Mouse (Mus musculus) T-cell, adult 66 days (primary cell): ENCODE results near the gene Rragd. TPM values are rescaled to one million over a fixed set of nuclear protein-coding genes. Genes with fewer than 3 reads are reported as not detected.

Source experiments
- total RNA-seq, 2 experiments: library from RNA; stranded (reverse); gene quantifications; 3 replicates in 1 of 2; 4 replicates in 1 of 2; pipeline ENCODE4 v1.2.4; 2023

Gene Rragd
- 1 to 10 TPM; 4.8 to 5.7 TPM for total RNA-seq

DNA sequence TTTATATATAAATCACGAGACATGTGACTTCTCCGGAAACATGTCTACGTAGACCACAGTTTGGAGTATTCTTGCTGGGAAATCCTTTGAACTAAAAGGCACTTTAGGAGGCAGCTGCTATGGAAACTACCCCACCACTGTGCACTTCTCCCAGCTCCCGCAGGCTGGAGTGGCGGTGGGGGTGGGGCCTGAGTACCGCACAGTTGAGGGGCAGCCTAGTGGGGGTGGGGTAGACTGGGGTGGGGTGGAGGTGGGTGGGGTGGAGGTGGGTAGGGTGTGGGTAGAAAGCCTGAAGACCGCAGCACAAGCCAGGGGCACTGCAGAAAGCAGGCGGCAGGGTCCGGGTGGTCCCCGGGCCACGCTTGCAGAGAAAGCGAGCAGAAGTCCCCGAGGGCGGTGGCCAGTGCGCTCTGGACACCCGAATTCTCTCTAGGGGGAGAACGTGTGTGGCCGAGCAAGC lies at the start of gene Rragd:
Gene Rragd (plus strand): TSS at position 322 of the 460 bp plus-strand sequence.

DNA sequence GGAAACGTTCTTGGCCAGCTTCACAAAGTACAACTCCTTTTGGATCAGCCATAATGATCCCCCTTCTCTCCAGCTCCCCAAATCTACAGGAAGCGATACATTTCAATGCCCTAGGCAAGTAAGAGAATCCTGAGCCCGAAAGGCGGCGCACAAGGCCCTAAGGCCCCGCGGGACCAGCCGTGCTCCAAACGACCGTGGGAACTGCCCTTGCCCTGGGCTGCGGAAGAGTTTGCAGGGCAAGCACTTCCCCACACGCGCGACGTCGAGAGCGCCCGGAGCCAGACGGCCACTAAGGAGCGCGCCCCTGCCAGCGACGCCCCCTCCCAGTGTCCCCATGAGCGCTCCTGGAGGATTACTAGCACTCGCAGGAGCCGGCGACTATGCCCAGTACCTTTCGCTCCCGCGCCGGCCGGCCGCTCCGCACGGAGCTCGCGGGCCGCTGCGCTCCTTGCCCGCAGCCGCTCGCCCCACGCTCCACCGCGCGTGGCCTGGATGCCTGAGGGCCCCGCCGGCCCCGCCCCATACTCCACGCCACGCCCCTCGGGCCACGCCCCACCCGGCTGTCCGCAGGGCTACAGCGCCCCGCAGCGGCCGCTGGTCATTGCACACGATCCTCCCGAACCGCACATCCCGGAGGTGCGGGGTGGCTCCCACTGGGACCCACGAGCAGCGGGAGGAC lies 32.3 kb upstream of the Rragd start, which contains the start of gene Ankrd6:
Gene Ankrd6 (minus strand): TSS at position 486 of the 679 bp plus-strand sequence.

DNA sequence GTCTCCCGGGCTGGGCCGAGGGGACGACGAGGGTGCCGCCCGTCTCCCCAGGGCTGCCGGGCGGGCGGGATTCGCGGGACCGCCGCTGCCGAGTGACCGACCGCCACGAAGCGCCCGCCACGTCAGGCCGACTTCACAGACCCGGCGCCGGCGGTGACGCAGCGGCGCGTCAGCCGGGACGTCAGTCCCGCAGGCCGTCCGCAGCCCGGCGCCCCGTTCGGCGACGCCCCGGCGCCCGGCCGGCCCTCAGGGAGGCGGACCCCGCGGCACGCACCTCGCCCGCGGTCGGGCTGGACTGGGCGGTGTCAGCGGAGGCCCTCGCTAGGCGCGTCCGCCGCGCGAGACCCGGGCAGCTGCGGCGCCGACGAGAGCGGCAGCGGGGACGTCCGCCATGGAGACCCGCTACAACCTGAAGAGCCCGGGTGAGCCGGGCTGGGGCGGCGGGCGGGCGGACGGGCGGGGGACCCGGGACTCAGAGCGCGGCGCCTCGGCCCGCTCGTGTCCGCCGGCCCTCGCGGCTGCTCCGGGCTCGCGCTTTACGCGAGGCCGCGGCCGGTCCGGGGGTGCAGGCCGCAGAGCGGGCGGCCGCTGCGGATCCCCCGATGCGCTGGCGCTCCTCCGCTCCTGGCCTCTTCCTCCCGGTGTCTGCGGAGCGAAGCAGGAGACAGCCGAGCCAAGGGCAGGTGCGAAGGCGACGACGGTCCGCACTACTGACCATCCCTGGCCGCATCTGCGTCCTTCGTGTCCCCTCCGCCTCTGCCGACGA lies 48.5 kb downstream of the Rragd start, which contains the start of gene Ube2j1:
Gene Ube2j1 (plus strand): TSS at position 222 of the 766 bp plus-strand sequence.

DNA sequence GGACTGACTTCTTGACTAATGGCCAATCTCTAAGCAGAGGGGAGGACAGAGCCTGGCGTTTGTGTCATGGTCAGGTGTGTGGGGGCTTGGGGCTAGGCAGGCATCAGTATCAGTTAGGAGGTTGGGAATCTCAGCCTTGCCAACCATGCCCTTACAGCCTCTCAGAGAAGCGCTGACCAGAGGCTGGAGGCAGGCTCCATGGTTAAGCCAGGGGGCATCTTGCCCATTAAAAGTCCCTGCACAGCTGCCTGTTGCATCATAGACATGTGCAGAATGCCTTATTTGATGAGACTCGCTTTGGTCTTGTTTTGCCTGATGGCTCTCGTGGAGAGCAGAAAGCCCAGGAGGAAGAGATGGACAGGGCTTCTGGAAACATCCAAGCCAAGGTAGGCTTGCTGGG lies 80.1 kb downstream of the Rragd start, which contains the start of gene Gabrr2:
Gene Gabrr2 (plus strand): TSS at position 19 of the 400 bp plus-strand sequence.

Other genes starting within 250 kb of the Rragd start
- 10 to 100 TPM; 23.6 to 34.8 TPM for gene Lyrm2, start 182.8 kb upstream of the Rragd start, total RNA-seq
- 1 to 10 TPM; 3.7 to 4.5 TPM for gene Ankrd6, start 32.2 kb upstream of the Rragd start, total RNA-seq
- 10 to 100 TPM; 88.8 to 92.3 TPM for gene Ube2j1, start 48.4 kb downstream of the Rragd start, total RNA-seq
- gene Gabrr2, start 80.0 kb downstream of the Rragd start, total RNA-seq = 1 to 10 TPM; 5.8 to 8.9 TPM
- not detected for gene Gabrr1, start 149.5 kb downstream of the Rragd start, total RNA-seq
- not detected for gene Pm20d2, start 206.7 kb downstream of the Rragd start, total RNA-seq
- gene Srsf12, start 226.0 kb downstream of the Rragd start, total RNA-seq = 1 to 10 TPM in 1 of 2 experiments, under 1 TPM in 1; 0.68 to 1.9 TPM